Mouse (Mus musculus) retina, embryonic 14.5 days (tissue): ENCODE results near the gene Chmp5.
A peak's percentile ranks its signal among the peaks of the same experiment; 100 is the strongest.

Experiments
- DNase-seq: peaks from one replicate; pipeline ENCODE4 v3.0.0-alpha.2; 2015; ENCODE audit warnings: low spot score

Gene Chmp5

DNA sequence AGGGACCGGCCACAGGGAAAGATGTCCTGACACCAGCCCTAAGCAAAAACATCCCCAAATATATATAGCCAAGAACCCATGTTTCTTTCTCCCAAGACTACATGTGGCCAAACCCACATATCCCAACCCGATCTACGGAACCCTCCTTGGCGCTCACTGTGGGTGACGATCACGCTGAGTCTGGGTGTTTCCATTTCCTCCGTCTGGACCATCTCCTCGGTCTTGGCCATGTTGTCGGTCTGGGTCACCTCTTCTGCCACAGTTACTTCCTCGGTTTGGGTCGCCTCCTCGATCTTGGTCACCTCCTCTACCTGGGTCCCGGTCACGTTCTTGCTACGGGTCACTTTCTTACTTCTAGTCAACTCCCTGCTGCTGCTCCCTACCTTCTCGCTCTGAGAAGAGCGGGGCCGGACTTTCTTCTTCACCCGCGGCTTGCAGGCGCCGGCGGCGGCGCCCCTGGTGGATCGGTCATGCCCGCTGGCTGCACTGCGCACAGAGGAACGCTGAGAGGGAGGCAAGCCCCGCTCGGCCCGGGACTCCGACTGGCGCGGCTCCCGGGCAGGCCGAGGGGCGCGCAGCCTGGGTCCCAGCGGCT, 545 bp upstream of the Chmp5 start:
- DNase-seq = no peak

DNA sequence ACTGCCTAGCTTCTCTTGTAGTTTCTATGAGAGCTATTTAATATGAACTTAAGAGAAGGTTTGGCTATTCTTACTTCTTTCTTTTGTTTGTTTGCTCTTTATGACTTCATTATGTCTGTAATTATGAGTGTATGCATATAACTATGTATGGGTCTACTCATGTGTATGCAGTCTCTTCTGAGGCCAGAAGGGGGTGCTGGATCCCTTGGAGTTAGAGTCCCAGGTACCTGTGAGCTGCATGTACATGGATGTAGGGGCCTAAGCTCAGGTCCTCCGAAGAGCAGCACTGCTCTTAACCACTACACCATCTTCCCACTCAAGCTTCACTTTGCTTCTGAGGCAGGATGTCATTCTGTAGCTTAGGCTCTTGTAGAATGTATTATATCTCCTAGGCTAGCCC, 5.3 kb downstream of the Chmp5 start:
- no peak for DNase-seq

DNA sequence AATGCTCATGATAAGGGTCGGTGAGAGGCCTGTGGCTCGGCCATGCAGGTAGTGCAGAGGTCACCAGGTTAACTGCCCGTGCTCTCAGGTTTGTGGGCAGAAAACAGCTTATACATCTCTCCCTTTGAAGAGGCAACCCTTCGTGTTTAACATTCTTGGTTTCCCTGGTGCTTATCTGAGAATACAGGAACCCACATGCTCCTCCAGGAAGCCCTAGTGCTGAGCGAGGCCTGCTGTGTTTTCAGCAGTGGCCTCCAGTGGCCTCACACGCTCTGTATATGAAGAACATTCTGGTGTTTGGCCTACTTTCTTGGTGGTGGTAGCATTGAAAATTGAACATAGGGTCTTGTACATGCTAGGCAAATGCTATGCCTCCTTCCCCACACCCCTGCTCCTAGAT, 7.7 kb downstream of the Chmp5 start:
- no peak for DNase-seq

DNA sequence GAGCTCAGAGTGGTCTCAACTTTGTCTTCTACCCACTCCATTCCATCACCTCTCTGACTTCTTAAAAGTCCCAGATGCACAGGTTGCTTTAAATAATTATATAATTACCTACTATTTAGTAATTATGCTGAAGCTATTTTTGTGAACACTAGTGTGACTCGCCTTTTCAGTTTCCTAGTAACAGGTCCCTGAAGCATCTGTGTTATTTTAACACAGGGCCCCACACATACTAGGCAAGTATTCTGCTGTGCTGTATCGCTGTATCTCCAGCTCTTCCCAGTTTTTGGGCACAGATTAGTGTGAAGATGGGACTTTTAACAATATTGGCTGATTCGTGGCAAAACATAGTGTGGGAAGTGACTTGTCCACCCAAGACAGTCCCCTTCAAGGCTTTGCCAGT, 15.3 kb downstream of the Chmp5 start:
- DNase-seq = no peak

DNA sequence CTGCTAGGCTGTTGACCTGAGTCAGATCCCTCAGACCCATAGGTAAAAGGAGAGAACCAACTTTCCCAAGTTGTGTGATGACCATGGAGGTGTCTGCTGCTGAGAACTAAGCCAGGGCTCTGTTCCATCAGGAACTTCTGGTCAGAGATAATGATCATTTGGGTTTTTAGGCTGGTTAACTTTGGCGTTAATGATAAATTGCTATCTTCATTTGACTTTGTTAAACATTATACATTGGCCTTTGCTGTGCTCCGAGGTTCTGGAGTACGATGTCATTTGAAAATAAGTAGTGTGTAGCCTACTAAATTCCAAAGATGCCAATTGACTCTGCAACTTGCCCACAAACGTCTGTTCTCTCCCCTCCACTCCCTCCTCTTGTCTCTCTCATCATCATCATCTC, 21.0 kb downstream of the Chmp5 start:
- no peak for DNase-seq

DNA sequence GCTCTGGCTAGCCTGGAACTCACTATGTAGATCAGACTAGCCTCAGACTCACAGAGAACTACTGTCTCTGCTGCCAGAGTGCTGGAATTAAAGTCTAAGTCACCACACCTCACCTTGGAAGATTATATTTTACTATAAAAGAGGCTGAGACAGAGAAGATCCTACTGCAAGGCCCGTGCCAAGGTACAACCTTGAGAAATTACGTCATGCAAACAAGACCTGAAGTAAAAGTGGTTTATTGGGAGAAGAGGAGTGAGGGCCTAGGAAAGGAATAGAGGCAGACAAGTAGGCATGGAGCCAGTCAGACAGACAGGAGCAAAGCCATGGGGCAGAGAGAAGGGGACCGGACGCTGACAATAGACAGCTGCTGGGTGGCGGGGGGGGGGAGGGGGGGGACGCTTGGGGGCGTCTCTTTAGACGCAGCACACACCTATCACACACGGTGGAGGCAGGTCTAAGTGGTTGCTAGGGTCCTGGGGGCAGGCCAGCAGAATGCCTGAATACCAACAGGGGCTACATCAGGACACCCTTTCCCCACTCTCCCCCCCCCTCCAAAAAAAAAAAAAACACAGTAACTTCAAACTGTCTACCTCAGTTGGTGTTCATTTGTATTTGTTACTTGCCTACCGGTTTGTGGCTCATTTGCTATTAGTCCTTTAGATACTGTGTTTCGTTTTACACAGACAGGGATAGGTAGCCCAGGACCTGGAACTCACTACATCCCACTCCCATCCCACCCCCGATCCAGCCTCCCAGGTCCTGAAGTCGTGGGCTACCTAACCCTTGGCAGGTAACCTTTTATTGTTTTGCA, 21.8 kb downstream of the Chmp5 start:
- no peak for DNase-seq

DNA sequence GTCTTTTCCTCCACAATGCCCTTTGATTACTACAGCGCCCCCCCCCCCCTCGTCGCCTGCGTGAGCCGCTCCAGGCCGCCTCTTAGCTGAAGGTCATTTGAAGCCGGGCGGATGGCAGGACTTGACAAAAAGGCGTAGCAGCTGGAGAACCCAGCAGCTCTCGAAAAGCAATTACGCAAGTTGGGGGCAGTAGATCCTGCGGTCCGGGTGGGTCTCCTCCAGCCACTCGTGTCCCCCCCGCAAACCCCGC, 22.3 kb downstream of the Chmp5 start:
- DNase-seq = no peak

DNA sequence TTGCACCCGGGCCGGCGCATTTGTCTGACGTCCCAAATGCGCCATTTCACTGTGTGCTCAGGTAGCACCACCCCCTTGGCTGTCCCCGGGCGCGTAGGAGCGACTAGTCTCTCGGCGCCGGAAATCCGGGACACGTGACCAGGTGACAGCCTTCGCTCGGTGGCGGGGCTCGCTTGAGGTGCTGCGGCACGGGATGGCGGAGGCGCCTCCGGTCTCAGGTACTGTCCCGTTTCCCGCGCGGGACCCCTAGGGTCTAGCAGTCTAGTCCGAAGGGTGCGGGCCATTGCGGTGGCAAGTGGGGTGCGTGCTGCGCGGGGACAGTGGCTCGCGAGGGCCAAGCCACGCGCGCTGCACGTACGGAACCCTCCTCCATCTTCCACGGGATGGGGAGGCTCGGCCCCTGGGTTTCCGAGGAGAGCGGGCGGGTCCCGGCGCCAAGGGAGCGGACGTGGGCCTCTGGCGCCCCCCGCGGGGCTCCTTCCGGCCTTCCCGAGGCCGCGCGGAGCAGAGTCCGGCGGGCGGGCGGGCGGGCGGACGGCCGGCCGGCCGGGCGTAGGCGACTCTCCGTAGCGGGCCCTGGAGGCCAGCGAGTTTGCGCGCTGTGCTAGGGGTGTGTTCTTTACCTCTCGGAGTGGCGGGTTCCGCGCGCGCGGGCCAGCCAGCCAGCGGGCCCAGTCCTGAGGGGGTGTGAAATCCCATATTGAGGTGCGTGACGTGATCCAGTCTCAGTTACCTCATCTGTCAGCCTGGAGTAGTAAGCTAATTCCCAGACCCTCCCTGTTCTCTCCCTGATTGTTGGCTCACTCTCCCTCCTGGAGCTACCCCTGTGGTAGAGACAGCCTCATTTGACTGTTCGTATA, 22.9 kb downstream of the Chmp5 start, which contains the start of gene Nfx1:
Gene Nfx1, plus strand, starts transcription at position 65 of the 860 bp plus-strand sequence.
- DNase-seq = peak; percentile 93

DNA sequence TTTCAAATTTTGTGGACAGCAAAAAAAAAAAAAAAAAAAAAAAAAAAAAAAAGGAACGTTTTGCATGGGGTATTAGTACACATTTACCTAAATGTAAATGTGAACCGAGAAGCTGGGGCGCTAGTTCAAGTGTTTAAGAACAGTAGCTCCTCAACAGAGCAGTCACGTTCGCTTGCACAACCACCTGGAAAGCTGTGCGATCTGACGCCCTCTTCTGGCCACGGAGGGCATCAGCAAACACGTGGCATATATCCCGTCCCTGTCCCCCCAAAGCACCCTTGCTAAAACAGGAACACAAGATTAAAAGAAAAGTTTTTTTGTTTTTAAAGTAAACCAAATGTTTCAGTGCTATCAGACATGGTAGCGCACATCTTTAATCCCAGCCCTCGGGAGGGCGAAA, 23.5 kb downstream of the Chmp5 start:
- peak; percentile 57 for DNase-seq

DNA sequence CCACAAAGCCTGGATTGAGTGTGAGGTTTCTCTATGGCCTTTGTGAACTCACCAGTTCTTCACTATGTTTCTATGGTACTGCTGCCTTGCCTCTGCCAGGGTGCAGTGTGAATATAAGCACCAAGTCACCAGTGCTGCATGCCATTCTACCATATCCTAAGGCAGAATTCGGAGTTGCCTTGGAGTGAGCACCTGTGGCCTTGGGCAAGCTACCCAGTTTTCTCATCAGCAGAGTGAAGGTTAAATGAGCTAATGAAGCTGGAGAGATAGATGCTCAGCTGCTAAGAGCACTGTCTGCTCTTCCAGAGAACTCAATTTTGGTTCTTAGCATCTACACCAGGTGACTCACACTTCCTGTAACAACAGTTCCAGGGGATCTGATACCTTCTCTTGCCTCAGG, 25.8 kb downstream of the Chmp5 start:
- DNase-seq = no peak

DNA sequence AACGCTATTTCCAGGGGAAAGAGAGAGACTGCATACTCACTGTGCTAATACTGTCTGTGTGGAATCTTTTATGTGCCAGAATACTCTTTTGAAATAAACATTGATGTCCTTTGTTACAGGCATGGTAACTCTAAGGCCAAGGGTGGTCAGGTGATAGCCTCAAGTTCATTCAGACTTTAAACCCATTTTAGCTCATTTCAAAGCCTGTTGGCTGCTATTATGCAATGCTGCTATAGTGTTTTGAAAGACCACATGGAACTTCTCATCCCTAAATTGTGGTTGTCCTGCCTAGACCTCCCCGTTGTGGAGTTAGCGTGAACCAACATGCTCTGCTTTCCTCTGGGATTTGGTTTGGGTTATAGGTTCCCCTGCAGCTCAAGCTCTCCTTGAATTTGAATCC, 27.5 kb downstream of the Chmp5 start:
- no peak for DNase-seq

DNA sequence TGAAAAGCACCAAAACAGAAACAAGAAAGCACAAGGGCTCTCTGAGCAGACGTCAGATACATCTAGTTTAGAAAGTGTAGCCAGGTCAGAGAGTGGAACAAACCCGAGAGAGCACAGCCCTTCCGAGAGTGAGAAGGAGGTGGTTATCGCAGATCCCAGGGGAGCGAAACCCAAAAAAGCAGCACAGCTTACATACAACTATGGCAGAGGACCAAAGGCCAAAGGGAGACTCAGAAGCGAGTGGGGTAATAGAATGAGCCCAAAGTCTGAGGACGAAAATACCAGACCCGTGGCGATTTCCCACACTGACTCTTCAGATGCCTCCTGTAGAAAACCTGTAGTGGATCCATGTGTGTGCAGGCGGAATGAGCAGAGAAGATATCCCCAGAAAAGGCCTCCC, 28.4 kb downstream of the Chmp5 start:
- no peak for DNase-seq

DNA sequence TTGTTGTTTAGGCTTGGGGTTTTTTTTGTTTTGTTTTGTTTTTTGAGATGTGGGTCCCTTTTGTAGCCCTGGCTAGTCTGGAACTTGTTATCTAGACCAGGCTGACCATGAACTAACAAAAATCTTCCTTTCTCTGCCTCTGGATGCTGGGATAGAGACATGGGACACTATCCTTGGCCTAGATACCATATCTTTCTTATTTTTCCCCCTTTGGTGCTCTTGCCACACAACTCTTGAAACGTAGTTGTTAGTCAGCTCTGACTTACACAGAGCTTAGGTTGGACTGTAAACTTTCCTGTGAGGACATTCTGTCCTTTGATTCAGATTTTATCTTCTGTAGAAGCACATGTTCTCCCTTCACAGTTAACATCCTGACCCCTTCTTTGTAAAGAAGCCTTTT, 31.2 kb downstream of the Chmp5 start:
- DNase-seq = no peak

DNA sequence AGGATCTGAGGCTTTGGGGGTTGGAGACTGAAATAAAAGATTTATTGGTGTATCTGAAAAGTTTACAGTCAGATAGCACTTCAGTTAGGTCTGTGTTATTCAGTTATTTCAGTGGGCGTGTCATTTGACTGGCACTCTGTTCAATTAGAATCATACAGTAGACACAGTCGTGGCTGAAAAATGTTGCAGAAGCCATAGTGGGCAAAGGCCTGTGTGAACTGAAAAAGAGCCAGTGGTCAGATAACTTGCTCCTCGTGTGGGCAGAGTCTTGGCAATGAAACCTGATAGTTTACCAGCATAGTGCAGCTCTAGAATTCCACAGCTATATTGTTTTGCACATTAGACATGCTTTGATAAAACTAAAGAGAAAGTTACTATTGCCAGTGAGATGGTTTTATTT, 34.3 kb downstream of the Chmp5 start:
- DNase-seq = no peak

DNA sequence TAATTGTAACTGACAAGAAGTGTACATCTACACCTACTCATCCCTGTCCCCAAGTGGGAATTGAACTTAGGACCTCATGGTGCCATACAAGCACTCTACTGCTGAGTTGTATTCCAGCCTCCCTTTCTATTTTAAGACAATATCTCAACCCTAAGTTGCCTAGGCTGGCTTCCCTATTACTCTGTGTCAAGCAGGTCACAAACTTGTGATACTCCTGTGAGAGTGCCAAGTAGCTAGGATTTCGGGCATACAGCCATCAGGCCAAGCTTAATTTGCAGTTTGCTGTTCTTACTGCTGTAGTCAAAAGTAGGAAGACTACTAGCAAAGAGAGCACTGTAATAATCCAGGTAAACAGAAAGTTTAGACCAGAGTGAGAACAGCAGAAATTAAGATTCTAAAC, 35.5 kb downstream of the Chmp5 start:
- DNase-seq = no peak

DNA sequence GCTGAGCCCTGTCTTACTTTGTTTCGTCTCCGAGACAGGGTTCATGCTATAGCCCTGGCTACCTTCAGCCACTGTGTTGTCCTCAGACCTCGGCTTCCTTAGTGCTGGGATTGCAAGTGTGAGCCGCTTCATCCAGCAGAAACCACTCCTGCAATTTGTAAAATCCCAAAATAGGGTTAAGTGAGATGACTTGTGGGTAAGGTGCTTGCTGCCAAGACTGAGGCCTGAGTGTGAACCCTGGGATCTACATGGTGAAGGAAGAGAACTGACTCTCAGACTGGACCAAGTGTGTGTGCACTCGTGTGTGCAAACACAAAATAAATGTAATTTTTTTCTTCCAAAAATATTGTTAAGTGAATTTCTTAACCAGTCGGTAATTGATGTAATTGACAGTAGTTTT, 41.4 kb downstream of the Chmp5 start:
- no peak for DNase-seq

DNA sequence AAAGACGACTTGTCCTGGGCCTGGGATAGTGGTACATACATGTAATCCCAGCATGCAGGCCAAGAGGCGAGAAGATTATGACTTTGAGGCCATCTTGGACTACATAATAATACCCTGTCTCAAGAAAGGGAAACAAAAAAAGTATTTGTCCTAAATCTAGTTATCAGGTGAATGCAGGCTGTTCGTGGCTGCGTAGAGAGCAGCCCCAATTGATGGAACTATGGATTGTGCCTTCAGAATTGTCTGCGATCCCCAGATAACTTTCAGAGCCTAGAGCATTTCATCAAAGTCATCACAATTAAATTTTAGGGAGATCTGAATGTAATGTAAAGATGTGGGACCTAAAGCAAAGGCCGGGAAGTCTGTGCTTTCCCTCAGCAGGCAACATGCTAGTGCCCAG, 48.1 kb downstream of the Chmp5 start:
- no peak for DNase-seq

DNA sequence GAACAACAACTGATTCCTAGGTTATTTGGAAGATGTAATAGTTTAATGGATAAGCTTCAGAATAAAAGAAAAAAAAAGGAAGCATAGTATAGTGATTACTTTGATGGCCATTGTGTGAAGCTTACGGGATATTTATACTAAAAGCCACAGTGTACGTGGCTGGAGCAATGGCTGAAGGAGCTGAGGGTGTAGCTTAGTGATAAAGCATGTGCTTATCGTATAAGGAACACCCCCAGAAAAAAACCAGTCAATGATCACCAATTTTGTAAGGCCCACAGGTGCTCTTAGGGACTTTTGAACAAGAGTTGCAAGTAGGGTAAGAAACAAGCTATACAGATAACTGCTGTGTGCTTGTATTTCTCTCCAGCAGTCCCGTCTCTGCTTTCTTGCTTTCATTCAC, 49.7 kb downstream of the Chmp5 start:
- no peak for DNase-seq

DNA sequence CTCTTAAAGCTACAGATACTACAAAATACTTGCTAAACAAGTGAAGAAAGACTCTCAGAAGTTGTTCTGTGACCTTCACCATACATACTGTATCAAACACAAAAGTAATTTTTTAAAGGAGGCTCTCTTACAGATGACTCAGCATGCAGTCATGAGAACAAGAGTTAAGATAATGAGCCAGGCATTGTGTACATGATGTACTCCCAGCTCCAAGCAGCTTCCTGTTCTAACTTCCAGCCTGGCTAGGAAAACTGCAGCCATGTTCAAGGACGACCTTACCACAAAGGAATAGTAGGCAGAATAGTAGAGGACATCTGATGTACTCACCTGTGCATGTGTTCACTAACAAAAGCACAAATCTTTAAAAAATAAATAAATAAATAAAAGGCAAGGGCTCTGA, 52.1 kb downstream of the Chmp5 start:
- DNase-seq = no peak

DNA sequence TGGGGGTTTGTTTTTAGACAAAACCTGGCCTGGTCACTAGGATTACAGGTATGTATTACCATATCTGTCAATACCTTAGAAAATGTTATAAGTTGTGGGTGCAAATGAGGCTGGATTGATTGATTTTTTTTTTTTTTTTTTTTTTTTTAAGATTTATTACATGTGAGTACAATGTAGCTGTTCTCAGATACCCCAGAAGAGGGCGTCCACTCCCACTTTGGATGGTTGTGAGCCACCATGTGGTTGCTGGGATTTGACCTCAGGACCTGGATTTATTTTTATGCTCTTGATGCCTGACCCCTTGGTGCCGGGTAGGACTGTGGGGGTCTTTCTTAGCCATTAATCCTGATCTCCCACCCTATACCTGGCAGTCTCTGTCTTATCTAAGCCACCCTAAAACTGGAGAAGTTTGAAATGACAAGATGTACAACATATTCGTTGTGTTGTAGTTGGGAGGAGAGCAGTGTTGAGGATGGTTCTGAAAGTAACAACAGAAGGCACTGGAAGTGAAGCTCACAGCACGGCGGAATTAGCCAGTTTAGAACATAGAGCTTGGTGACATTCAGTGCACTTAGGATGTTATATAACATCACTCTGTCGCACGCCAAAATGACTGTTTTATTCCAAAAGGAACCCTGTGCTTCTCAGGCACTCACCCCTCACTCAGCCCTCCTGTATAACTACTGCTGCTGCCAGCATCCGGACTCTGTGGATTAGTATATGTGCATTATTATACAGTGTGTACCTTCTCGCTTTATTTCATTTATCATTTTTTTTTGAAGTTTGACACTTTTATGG, 52.8 kb downstream of the Chmp5 start:
- DNase-seq = no peak

DNA sequence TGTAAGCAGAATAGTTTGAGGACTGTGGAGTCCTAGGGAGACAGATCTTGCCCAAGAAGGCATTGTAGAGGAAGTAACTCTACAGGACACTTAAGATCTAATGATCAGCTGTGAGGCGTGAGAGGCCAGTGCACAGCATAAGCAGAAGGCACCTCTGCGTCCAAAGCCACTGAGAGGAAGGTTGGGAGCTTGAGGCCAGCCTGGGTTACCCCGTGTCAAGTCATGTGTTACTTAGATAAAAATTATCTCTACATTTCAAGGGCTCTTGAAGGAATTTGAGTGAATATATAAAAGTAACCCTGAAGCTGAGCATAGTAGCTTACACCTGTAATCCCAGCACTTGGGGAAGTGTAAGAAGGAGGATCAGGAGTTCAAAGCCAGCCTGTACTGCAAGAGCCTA, 65.1 kb downstream of the Chmp5 start:
- DNase-seq = no peak
